Mouse (Mus musculus) CD4-positive, CD25-positive, alpha-beta regulatory T cell, adult 4 months (primary cell): ENCODE data around the gene Igsf6. TPM values are rescaled to one million over a fixed set of nuclear protein-coding genes. Genes with fewer than 3 reads are reported as not detected.
"Not testable (repeated sequence)": the region's sequence is repeated elsewhere in the genome, so short reads cannot be mapped to it uniquely, and the experiment has no call there.

ENCODE experiments used
- ATAC-seq: one replicate; pipeline ENCODE4 v1.8.0; 2017
- polyA plus RNA-seq, 2 experiments: library from polyadenylated mRNA; unstranded; fragments of 100-300 nt; shearing (Covaris generic); gene quantifications; one replicate each; pipeline ENCODE4 v1.2.1; 2017

Gene Igsf6
- polyA plus RNA-seq, 2 experiments from 2014 or later, result 1.6 TPM; not detected in 1

DNA sequence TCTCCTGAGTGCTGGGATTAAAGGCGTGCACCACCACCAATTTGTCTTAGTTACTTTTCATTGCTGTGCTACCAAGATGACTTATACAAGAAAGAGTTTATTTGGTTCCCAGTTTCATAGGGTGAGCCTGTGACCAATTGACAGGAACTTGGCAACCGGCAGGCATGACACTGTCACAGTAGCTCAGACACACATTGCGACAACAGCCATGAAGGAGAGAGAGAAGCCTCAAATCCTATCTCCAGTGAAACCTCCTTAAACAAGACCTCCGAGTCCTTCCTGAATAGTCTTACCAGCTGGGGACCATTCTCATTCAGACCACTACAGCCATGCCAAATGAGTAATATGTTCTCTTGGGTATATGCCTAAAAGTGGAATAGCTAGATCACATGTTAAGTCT lies 21.3 kb downstream of the Igsf6 start:
- ATAC-seq, result no peak

DNA sequence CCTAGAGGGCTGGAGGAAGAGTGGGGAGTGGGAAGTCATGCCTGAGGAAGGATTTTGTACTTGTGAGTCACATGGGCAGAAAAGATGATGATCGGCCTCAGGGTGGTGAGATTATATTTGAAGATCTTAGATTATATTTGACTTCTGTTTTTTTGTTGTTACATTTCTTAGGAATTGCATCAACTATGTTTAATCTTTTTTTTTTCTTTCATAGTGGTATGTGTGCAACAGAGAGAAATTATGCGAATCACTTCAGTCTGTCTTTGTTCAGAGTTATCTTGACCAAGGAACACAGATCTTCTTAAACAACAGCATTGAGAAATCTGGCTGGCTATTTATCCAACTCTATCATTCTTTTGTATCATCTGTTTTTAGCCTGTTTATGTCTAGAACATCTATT lies 26.7 kb downstream of the Igsf6 start:
- ATAC-seq, result no peak

DNA sequence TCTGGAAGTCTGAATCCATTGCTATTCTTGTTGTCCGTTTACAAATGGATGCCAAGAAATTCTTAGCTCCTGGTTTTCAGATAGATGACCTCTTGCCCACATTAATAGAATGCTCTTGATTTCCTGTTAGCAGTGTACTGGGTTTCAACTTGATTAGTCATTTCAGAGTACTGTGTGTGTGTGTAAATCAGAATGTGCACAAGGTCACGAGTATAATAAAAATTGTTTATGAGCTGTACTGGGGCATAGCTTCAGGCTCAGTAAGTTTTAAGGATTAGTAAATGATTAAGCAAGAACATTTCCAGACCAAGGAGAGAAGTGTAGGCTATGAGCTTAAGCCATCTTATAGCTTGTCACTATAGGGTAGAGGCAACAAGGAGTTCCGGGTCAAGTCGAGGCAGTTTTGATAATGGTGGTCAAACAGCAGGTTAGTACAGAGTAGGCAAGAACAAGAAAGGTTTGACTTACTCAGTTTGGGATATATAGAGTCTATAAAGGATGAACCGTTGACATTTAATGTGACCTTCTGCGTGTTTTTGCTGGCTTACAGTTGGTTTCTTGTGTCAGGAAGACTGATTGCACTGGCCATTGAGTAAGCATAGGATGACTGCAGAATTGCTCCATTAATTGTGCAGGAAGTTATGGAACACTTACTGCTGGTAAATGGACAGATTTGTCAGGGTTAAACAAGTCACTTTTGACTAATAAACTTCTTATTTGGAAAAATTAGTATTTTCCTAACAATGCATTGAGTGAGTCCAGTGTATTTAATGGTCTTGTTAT lies 28.5 kb downstream of the Igsf6 start:
- ATAC-seq, result no peak

DNA sequence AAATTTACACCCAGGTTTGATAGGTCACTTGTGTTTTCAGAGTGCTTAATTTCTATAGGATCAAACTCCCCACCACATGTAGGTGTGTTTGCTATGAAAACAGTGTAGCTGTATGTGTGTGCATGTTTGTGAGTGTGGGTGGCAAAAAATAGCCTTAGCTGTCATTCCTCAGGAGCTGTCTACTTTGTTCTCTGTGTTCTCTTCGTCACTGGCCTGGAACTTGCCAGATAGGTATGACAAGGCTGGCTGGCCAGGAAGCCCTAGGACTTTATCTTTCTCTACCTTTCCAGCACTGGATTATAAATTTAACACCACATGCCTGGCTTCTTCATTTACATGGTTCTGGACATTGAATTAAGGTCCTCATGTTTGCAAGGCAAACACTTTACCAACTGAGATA lies 30.1 kb downstream of the Igsf6 start:
- ATAC-seq, result no peak

DNA sequence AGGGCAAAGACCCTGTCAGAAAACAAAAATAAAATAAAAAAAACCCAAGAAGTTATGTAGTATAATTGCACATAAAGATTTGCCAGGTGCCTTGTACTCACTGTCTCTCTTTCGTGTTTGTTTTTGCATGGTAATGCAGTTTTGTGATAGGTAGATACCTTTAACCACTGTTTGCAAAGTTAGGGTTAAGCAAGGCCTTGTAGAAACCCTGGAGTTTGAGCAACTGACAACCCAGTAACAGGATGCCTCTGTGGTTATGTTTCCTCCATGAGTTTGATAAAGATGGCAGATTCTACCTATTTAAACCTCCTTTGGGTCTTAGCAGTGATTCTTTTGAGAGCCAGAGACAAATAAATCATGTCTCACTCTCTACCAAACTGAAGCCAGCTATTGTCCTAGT lies 30.9 kb downstream of the Igsf6 start:
- ATAC-seq, result no peak

DNA sequence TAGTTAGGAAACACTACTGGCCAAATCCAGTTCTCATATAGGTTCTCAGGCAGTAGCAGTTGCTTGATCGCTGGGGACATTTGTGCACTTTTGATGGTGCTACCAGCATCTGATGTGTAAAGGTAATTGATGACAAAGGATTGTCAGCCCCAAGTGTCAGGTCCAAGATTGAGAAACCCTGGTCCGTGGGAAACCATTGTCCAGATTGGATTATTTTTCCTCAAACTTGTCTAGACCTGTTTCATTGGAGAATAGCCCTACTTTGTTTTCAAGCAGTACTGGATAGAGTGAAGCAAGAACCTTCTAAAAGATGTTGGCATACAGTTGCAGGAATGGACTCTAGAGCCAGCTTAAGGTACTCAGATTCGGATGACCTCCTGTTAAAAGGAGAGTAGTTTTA lies 31.4 kb downstream of the Igsf6 start:
- ATAC-seq, result no peak

DNA sequence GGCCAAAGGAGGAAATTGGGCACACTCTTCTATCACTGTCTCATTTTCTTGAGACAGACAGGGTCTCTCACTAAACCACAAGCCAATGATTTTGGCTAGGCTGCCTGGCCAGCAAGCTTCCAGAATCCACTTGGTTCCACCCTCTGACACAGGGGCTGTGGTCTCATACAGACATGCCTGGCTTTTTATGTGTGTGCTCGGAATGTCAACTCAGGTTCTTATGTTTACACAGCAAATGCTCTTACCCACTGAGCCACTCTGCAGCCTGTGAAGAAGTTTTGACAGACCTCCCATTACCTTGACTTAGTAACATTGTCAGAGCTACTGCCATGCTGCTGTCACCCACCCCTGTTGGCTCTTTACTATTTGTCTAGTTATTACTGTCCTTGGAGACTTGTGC lies 32.4 kb downstream of the Igsf6 start:
- no peak for ATAC-seq

DNA sequence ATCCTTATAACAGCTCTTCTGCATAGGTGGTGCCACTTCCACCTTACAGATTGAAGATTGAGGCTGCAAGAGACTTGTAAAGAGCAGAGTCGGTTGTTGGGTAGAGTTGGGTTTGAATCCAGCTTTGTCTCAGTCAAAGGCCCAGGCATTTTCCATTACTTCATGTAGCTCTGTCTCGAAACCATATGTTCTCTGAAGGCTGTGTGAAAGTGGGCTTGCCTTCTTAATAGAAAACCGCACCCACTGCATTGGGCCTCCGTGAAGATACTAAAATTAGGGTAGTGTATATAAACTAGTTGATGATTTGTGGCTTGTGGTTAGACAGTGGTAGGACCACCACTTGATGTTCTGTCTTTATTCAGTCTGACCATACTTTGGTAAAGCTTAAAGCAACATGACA lies 33.8 kb downstream of the Igsf6 start:
- no peak for ATAC-seq

DNA sequence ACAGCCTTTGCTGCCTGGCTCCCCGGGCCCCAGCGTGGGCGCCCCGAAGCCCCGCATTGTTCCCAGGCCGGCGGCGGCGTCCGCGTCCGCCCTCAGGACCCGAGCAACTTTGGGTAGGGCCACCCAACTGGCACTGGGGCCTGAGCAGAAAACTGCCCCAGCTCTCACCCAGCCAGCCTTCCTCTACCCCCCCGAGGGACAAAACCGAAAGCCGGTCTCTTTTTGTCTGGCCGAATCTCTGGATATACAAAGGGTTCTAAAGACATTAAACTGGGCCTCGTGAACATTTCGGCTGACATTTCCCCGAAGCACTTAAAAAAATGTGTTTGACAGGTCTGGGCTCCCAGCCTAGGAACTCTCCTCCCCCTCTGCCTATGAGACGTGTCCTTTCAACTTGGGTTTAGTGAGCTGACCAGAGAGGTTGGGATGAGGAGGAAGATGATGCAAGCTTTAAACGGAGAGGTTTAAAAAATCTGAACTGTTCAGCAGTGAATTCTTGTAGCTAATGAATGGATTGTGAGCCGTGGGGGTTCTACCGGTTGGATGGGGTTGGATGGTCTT lies 39.1 kb downstream of the Igsf6 start:
- ATAC-seq, result peak; percentile 6

DNA sequence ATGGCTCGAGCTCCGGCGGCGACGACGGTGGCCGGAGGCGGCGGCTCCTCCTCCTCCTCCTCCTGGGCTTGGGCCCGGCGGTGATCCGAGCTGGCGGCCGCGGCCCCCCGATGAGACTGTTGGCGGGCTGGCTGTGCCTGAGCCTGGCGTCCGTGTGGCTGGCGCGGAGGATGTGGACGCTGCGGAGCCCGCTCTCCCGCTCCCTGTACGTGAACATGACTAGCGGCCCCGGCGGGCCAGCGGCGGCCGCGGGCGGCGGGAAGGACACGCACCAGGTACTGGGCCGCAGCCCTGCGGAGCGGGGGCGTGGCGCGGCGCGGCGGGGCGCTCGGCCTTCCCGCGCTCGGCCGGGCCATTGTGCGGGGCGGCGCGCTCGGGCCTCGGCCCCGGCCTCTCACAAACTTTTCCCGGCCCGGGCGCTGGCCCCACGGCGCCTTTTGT lies 39.7 kb downstream of the Igsf6 start:
- peak; percentile 40 for ATAC-seq

DNA sequence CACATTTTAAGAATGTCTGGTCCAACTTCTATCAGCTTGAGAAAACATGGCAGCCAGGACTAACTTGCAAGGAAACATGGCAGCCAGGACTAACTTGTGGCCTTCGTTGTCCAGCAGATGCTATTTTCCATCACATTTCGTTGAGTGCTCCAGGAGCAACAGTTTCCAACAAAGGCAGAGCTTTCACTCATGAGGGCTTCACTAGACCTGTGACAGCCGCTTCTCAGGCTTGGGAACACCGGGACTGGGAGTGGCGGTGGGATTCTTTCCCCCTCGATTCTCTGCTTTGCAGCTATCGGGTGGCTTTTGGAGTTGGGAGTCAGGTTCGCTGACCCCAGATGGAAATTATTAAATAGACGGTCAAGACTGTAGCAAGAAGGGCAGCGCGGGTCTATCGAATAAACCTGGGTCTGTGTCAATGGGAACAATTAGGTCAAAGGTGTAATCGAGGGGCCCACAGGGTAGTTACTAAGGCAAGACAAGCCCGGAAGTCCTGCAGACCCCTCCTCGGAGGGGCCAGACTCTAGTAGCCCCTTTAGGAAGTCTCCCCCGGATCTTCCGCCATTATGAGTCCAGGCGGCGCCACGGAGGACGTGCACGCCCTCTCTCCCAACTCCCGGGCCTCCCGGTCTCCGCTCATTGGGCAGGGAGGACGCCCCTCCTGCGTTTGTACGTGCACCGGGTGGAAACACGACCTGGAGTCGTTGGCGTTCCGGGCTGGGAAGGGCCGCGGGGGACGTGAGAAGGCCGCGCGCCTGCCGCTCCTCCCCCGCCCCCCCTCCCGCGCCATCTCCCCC lies 40.3 kb downstream of the Igsf6 start, which contains the start of gene Mettl9:
TSS of gene Mettl9 (plus strand) at position 590 of the 797 bp plus-strand sequence.
- peak; percentile 93 for ATAC-seq

DNA sequence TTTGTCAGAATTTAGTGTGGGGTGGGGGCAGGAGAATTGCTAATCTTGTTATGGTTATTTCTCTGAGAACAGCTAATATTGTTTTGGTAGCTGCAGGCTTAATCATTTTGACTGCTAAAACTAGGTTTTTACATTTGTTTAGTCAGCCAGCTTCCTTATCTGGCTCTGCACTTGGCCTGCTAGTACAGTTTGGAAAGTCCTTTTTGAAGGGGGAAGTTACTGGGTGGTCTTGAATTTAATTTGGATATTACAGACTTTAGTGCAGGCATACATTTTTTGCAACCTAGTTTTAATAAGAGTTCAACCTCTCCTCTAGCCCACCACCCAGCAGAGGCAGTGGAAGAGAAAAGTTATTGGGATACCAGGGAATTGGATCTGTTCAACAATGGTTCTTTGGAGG lies 44.4 kb downstream of the Igsf6 start:
- not testable (repeated sequence) for ATAC-seq

DNA sequence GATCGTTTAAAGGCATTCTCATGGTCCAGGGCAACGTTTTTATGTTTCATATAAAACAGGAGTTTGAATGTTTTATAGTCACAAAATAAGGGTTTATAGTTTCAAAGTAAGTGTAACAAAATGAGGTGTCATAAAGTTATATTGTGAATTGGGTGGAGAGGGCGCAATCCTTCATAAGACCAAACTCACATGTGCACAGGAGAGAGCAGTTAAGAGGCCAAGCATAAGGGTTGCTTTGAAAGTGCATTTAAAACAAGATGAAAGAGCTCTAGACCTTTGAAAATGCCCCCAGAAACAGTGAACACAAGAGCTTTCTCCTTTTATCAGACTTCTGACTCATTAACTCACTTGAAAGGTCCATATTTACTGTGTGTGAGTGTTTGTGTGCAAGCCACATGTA lies 48.1 kb downstream of the Igsf6 start:
- no peak for ATAC-seq

DNA sequence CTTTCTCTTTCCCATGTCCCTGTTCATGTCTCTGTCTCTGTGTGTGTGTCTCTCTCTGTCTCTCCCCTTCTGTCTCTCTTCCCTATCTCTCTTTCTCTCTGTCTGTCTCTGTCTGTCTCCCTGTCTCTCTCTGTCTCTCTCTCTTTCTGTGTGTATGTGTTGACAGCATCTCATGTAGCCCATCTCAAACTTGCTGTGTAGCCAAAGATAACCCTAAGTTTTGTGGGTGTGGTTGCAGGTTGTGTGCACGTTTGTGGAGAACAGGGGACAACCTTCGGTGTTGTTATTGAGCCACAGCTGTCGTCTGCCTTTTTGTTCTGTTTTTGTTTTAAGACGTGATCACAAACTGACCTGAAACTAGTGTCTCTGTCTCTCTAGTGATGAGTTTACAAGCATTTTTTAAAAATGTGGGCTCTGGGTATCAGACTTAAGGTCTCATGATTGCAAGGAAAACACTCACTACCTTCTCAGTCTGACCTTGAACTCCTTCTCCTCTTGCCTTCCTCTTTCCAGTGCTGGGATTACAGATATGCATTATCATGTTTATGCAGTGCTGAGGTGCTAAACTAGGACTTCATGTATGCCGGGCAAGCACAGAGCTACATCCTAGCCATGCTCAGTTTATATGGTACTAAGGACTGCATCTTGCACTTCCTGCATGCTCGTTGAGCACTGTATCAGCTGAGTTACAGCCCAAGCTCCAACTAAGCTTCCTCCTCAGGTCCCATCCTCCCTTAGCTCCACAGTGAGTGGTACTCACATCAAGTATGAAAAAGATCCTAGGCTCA lies 49.0 kb downstream of the Igsf6 start:
- no peak for ATAC-seq

DNA sequence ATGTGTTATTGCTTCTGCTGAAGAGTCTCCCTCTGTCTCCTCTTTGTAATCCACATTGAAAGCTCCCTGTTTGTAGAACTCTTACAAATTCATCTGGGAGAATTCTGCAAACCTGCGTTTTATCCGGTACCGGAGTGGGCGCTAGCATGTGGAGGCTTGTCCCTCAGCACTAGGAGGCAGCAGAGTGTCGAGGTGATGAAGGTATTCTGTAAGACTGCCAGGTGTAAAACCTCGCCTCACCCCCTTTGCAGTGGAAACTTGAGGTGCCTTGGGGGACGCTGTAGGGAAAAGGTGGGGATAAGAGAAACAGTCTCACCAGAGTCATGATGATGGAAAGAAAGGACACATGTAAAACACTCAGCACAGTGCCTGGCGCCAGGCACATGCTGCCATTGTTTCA lies 54.1 kb downstream of the Igsf6 start:
- ATAC-seq, result peak; percentile 43

DNA sequence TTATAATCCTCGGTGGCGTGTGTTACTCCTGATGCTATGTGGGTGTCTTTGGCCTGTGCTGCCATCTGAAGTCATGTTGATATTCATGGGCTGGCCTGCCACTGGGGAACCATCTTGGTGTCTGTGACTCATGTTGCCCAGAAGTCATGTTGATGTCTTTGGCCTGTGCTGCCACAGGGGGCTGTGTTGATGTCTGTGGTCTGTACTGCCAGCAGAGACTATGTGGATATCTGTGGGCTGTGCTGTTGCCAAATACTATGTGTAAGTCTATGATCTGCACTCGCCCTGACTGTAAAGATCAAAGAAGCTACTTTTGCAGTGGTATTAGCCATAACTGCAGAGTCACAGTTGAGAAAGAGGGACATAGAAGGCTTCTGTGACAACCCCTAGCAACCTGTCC lies 55.6 kb downstream of the Igsf6 start:
- ATAC-seq, result no peak

DNA sequence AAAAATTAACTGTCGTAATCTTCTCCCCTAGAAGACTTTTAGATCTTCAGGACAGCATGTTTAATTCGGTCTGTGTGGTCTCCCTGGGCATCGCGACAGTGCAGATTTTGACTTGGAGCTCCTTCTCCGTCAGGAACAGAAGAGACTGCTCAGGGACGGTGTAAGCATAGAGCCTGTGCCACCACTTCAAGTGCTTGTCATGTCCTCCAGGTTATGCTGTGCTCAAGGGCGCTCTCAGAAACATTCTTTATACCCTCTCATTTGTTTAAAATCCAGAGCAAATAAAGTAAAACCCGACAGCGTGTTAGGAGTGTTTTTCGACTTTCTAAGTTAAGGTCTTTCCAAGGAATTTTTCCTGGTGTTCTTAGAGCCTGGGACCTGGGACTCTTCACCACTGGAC lies 59.9 kb downstream of the Igsf6 start:
- ATAC-seq, result no peak

Other genes with a start within 250 kb of the Igsf6 start
- gene Eef2k, start 231.7 kb downstream of the Igsf6 start, polyA plus RNA-seq, result 1 to 10 TPM; 5.6 to 6.0 TPM
- 10 to 100 TPM in 1 of 2 experiments, 1 to 10 TPM in 1; 8.1 to 15.8 TPM for gene Polr3e, start 156.8 kb downstream of the Igsf6 start, polyA plus RNA-seq
- gene Cdr2, start 92.3 kb downstream of the Igsf6 start, polyA plus RNA-seq, result 1 to 10 TPM in 1 of 2 experiments, under 1 TPM in 1; 0.43 to 1.6 TPM
- gene Mfsd13b, start 92.1 kb downstream of the Igsf6 start, polyA plus RNA-seq, result not detected
- gene Mettl9, start 40.1 kb downstream of the Igsf6 start, polyA plus RNA-seq, result 1 to 10 TPM; 3.6 to 4.6 TPM
- not detected for gene Otoa, start 7.1 kb upstream of the Igsf6 start, polyA plus RNA-seq